Mouse (Mus musculus) kidney, postnatal 25 days (tissue): ENCODE data around the gene Gimap8.
"Not testable (repeated sequence)": the region's sequence is repeated elsewhere in the genome, so short reads cannot be mapped to it uniquely, and the experiment has no call there.

Experiments used
- DNase-seq, 2 experiments: peaks; one replicate each; pipeline ENCODE4 v3.0.0; 2021; ENCODE audit warnings: mixed read lengths in 2 of 2

The Gimap8 gene

DNA sequence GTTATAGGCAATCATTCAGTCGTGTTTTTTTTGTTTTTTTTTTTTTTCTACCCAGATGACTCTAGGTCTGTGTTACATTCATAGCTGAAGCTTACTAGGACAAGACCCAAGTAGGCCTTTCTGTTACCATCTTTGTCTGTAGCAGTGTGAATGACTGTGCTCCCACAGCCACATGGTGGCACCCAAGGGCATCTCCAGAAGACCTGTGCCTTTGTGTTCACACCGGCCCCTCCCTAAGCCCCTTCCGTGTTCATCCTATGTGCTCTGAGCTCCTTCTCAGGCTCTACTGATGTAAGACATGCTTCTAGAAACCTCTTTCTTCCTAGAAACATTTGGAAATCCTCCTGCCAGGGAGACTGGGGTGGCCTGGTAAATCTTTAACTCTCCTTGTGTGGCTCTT lies at the start of gene Gimap8:
TSS of gene Gimap8 (plus strand) at position 240 of the 400 bp plus-strand sequence.
- DNase-seq: peak; percentile 80 to 87

DNA sequence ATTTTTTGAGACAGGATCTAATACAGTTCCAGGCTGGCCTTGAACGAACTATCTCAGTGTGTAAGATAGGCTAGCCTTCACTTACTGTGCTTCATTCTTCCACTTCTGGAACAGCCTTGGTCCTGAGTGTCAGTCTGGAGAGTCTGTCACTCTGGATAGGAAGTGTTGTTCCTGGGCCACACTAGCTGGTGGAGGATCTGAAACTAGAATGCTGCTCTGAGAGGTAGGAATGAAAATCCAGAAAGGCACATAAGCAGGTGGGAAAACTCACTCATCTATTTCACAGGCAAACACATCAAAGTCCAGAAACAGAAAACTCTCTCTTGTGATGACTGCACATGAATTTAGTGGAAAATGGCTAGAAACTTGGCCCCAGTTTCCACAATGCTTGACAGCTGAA lies 46.4 kb upstream of the Gimap8 start:
- no peak for DNase-seq

DNA sequence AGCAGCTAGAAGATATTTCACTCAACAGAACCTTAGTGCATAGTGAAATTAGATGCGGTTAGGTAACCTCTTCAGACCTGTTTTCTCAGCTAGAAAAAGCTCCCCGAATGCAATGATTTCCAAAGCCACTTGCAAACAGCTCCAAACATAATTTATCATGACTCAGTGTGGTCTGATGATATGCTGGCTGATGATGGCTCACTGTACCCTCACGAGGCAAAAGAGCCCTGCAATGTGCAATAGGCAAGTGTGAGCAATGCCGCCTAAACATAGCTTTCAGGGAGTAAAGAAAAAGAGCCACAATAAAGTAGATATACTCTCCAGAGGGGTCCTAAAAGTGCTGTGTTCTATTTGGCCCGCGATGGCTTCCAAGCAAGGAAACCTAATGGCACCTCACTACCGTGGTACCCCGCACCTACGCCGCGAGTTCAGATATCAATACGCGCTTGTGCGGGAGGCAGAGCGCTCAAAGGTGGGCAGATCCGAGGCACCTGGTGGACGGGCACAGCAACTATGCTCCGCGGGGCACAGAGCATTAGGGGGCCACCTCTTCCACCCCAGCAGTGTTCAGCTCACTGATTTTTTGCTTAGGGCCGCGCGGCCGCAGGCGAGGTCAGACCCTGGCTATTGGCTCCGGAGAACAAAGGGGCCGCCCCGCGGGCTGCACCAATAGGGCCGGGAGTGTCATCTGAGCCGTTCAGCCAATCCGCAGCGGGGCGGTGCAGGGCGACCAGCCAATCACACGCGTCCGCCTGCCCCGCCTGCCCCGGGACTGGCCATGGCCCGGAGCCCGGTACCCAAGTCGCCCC lies 45.6 kb upstream of the Gimap8 start, which contains the start of gene Zfp775:
TSS of gene Zfp775 (plus strand) at position 793 of the 809 bp plus-strand sequence.
- peak; percentile 98 to 99 for DNase-seq

DNA sequence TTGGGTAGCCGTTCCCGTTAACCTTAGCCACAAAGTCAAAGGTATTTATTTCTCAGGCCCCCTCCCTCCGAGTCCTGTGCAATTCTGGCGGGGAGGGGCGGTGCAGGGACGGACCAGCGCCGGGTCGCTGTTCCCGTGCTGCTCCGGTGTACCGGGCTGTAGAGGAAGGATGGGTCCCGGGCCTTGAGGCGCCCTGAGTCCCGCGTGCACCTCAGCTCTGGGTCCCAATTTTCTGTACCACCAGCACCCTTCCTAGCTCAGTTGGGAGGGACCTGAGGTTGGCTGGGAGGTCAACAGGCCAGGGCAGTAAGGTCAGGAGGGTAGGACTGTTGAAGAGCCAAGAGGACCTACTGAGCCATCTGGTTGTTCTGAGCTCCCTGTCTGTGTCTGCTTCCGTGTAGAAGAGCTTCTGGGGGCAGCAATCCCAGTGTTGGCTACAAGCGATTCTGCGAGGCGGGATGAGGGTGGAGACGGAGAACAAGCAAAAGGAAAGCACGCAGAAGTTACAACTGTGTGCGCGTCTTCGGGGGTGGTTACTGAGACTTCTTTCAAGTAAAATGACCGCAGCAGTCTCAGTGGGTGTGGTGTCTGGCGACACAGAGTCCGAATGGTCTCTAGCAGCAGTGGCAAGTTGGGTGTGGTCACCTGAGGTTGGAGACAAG lies 44.8 kb upstream of the Gimap8 start:
- DNase-seq: peak; percentile 41 to 68

DNA sequence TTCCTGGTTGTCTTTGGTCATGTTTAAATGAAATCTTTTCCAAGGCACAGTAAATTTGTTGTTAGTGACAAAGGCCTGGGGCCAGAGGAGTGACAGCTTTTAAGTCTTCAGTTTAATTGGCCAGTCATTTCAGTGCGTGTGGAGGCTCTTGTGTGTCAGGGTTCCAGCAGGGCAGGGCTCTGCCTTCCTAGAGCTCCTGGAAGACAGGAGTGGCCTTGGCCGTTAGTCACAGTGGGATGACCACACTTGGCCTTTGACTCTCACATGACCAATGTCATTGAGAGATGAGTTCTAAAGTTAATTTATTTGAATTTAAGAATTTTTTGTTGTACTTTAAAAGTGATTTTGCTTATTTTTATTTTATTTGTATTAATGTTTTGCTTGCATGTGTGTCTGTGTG lies 38.9 kb upstream of the Gimap8 start:
- no peak for DNase-seq

DNA sequence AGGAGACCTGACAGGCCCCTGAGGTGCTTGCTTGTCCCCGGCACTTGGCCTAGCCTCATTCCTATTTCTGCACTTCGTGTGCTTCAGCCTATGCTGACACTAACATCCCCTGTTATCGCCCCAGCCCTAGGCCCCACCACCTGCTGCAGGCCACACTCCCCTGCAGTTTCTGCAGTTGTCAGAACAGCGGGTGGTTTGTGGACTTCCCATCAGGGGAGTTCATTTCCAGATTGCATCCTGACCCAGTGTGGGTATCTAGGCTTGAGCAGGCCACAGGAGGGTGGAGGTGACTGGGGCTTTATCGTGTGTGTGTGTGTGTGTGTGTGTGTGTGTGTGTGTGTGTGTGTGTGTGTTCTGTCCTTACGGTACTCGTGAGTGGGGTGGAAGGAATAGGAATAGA lies 37.5 kb upstream of the Gimap8 start:
- no peak for DNase-seq

- no peak for DNase-seq
These were observed 36.4 kb upstream of the Gimap8 start for GRCm38 (mm10) chr6:48610657-48611056.

- DNase-seq: no peak
These were observed 33.6 kb upstream of the Gimap8 start for GRCm38 (mm10) chr6:48613464-48613863.

- no peak for DNase-seq
These were observed 32.3 kb upstream of the Gimap8 start for GRCm38 (mm10) chr6:48614756-48615155.

GRCm38 (mm10) chr6:48620031-48620430 lies 27.0 kb upstream of the Gimap8 start:
- DNase-seq: no peak

DNA sequence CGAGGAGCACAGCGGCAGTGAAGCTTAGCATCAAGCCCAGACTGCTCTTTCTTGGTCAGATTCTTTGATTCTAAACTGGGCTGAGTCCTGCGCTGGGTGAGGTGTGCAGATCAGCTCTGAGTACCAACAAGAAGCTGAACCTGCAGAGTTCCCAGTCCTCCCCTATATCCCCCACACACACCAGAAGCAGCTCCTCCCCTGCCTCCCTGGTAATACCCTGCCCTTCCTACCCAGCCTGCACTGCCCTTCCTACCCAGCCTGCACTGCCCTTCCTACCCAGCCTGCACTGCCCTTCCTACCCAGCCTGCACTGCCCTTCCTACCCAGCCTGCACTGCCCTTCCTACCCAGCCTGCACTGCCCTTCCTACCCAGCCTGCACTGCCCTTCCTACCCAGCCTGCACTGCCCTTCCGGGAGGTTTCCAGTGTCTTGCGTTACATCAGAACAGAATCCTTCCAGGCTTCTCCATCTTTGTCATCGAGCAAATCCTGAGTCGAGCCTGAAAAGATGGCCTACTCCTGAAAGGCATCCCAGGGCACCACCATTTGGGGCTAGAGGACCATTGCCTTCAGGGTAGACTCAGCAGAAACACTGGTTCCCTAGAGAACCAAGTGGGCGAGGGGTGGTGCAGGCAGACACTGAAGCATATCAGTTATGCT lies 24.7 kb upstream of the Gimap8 start:
- not testable (repeated sequence) for DNase-seq

DNA sequence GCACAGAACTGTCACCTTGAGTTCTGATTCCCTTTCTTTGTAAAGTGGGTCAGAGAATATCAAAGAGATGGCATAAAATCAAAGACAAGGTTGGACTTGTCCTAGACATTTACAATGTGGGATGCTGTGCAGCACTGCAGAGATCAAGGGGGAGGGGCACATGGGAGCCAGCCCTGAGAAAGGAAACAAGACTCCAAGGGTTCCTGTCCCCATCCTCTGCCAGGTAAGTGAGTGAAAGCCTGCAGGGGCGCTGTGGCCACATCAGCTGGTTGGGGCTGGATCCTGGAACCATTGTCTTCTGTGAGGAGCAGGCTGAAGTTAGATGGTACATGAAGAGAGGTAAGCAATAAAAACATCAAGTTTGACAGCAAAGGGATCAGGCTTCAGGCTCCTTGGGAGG lies 23.6 kb upstream of the Gimap8 start:
- DNase-seq: no peak

DNA sequence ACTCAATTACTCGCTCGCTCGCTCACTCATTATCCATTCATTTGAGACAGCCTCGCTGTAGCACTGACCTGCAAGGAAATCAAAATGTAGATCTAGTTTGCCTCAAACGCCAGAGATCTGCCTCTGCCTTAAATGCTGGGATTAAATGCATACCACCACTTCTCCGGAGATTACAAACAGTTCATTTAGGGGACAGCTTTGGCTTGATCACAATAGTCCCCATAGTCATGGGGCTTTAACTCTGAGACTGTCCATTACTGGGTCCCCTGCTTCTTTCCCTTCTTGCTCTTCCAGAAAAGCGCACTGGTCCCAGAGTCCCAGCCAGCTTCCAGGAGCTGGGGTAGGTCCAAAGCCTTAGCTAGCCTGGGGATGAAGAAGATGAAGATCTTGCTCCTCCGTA lies 20.6 kb upstream of the Gimap8 start, which contains the start of gene AI854703:
TSS of gene AI854703 (plus strand) at position 301 of the 400 bp plus-strand sequence.
- no peak for DNase-seq

DNA sequence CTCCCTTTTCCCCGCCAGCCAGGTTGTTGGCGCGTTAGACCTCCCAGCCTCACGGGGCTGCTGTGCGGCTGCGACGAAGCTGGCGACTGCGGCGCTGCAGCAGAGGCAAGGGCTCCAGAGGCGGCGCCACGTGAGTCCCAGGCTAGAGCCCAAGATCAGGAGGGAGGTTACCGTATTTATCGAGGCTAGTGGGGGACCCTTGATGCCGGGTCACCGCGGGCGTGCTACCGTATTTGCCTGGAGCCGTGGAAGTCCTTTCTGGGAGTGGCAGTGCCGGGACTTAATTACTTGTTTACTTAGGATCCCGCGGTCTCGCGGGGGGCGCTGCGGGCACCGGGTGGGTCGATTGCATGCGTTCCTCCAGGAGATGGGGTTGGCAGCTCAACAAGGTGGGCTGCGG lies 20.1 kb upstream of the Gimap8 start:
- DNase-seq: peak; percentile 81 to 94

DNA sequence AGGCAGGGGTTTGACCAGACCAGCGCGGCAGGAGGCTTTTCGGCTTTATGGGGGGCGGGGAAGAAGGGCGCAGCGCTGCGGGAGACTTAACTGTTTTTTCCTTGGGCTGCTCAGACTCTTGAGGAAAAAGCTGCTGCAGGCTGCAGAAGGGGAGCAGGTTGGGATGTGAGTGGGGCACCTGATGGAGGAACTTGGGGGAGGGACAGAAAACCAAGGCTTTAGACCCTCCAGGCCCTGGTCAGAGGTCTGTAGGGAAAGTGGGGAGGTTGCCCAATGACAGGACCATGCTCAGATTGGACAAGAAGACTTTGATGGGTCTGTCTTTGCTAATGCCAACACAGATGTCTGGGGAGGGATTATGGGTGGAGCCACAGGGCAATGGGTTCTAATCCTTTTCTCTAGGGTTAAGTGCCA lies 19.5 kb upstream of the Gimap8 start:
- DNase-seq: peak; percentile 58 to 72

GRCm38 (mm10) chr6:48628377-48628776 lies 18.7 kb upstream of the Gimap8 start:
- peak; percentile 75 to 88 for DNase-seq

- DNase-seq: peak; percentile 22 to 73
These were observed 18.0 kb upstream of the Gimap8 start for GRCm38 (mm10) chr6:48628808-48629660.

DNA sequence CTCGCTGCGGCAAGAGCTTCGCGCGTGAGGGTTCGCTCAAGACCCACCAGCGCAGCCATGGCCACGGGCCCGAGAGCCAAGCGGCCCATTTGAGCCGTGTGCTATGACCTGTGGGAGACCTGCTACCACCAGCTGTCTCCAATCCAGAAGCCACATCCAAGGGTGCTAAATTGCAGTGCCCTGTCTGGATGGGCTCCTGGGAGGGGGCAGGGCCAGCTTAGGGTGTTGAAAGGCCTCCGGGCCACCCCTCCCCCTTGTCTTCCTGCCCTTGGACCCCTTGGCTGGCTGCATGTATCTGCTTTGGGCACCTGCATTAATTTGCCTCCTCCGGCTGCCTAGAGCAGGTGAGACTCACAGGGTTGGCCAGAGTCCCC lies 17.4 kb upstream of the Gimap8 start:
- peak; percentile 71 to 88 for DNase-seq

DNA sequence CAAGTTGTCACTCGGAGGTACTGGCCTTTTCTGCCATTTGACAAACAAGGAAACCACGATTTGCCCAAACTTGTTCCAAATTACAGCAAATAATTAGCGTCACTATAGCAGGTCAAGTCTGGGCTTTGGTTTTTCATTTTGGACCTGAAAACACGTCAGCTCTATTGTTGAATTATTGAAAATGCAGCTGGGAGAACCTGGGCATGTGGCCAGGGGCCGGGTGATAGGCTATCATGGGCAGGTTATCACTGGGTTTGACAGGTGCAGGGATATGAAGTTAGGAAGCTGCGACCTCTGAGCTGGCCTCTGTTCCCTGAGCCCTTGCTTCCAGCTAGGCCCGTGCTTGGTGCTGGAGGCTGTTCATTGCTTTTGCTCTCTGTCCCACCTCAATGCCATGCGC lies 16.2 kb upstream of the Gimap8 start:
- no peak for DNase-seq

DNA sequence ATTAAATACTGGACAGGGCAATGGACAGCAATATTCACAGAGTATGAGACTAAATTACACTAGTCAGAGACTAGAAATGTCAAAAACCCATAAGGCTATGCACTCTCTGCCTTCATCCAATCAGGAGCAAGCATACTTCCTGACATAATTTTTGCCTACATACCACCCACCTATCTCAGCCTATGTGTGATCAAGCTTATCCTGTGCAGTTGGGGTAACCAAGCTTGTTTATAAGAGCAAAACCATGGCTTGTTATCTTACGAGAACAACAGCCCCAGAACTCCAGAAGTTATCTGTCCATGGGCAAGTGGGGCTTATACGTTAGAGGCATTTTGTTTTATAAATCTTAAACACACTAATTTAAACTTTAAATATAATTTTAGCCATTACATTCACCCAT lies 11.9 kb upstream of the Gimap8 start:
- DNase-seq: no peak

DNA sequence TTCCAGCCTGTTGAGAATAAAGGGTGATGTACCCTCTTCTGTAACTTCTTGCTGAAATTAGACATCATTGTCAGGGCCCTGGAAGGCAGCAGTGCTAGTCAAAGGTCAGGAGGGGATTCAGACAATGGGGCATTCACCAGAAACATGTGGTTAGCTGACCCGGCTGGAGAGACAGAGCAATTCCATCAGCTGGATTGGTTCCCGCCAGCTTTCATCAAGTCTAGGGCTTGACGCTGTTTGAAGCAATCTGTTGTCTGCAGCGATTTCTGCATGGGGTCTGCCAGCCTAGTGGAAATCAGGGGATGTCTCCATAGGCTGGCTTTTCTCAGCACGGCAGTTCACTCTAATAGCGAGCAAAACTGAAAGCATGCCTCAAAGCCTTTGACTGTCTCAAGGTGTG lies 10.5 kb upstream of the Gimap8 start:
- no peak for DNase-seq

DNA sequence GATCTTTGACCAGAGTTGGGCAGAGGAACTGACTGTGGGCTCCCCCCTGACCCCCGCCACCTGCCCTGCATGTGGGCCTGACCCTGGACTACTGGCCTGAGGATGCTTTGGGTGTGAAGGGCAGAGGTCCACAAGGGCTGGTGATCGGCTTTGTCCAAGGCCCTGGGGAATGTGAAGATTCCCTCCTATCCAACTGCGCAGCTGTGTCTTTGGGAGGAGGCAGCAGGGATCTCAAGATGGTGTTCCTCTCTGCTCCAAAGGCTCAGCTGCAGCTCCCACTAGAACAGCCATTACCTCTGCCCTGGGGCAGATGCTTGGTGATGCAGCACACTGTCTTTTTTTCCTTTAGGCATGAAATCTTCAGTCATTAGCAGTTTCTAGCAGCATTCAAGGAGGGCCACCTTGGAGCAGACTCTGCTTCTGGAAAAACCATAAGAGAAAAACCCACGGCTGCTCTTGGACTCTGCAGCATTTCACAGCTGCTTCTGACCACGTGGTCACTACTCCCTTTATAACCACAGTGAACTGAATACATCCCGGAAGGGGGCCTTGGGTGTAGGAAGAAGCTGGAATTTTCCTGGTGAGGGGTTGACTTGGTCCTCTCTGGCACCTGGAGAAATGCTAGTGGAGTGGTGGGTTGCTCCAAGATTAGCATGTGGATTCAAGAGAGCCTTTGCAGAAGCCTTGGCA lies 9.1 kb upstream of the Gimap8 start:
- DNase-seq: peak in 1 of 2 experiments; percentile 53
